Mouse (Mus musculus): Measurements from ENCODE around the gene Alyref. TPM values are rescaled to one million over a fixed set of nuclear protein-coding genes. Genes with fewer than 3 reads are reported as not detected.

Alyref gene
- polyA plus RNA-seq, 1 experiment from 2014 or later, result 778 TPM

DNA sequence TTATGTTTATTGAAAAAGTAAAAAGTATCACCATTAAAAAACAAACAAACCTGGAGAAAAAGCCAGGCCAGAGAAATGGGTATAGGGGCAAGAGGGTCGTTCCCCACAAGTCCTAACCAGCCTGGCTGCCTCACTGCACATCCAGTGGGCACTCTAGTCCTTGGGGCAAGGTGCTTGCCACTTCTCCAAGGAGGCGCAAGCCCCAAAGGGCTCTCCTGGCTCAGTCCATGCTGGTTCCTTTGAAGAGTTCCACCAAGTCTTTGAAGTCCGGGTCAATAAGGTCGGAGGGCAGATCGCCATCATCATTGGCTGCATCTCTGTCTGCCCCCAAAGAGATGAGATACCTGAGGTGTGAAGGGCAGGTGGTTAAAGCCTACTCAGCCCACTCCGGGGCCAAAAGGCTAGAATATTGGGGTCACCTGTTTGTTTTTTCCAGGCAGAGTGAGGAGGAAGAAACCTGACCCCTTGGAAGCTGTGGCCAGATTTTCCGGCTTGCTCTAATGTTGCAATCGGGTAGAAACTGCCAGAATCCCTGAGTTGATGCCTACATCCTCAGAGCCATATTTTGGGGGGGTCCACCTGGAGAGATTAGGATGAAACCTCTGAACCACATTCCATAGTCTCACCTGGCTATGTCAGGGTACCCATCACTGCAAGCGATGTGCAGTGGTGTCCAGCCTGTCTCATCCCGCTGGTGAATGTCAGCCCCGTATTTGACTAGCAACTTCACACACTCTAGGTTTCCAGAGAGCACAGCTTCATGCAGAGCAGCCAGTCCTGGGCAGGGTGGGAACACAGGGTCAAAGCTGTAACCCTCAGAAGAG is 48.0 kb downstream of the Alyref start:
- 63% methylated on average over 11 of the region's 11 CpGs for WGBS
- Histone ChIP-seq H3K9ac (replicated peaks) (peak overlapping the region; percentile 97), H3K27me3 (no peaks in the 10 kb centered on the region), H3K9me3 (no peaks in the 10 kb centered on the region), H3K4me2 (peak overlapping the region; percentile 69), H3K27ac (peak overlapping the region; percentile 91; the same call in 1 of the 2 replicates), H3K4me1 (replicated peaks) (peaks cover 23% of the 10 kb centered on the region), H3K36me3 (peaks cover 19% of the 10 kb centered on the region), H3K4me3 (replicated peaks) (peak overlapping the region; percentile 100)
- no peak for ATAC-seq (ENCODE audit: insufficient number of reproducible peaks, insufficient read depth, low FRiP score, low TSS enrichment, low read depth)

DNA sequence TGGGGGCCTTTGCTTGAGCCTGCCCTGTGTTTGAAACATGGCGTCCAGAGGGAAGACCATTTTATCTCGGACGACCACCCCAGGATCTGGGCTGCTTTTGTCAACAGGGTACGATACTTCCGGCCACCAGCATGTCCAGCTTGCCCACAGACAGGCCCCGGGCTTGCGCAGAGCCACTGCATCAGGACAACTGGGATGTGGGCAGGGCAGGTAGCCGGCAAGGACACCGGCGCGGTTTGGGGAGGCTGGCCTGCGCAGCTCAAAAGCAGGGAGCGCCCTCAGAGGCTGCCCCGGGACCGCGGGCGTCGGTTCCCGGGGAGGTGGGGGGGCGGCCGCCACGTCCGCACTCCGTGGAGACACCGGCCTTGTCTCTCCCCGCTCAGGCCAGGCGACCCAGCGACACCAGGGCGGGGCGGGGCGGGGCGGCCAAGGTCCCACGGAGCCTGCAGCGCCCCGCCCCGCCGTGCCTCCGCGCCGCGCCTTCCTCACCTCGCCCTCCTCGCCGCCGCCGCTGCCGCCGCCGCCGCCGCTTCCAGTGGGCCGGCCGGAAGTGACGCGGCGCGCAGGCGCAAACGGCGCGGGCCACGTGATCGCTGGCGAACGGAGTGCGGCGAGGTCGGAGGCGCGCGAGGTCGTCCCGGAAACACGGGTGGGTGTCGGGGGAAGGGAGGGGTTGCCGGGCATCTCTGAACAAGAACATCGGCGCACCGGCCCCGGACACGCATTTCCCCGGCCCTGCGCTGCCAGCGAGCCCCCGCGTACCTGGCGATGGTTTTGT is 48.8 kb downstream of the Alyref start, which contains the start of gene Mcrip1:
Gene Mcrip1, minus strand, starts transcription at position 560 of the 778 bp plus-strand sequence.
- 1% methylated on average over 63 of the region's 87 CpGs for WGBS
- H3K9me3 ChIP-seq, result no peaks in the 10 kb centered on the region
- peaks cover 27% of the 10 kb centered on the region for H3K36me3 ChIP-seq
- peak within 1 kb of the TSS; percentile 100 for H3K4me3 ChIP-seq (replicated peaks)
- H3K4me1 ChIP-seq (replicated peaks), result peaks cover 23% of the 10 kb centered on the region
- peak within 1 kb of the TSS; percentile 91 for H3K27ac ChIP-seq
- H3K4me2 ChIP-seq, result peak within 1 kb of the TSS; percentile 69
- H3K27me3 ChIP-seq, result no peaks in the 10 kb centered on the region
- peak; percentile 73 for ATAC-seq (ENCODE audit: insufficient number of reproducible peaks, insufficient read depth, low FRiP score, low TSS enrichment, low read depth)
- H3K9ac ChIP-seq (replicated peaks), result peak within 1 kb of the TSS; percentile 97

GRCm38 (mm10) chr11:120548786-120549167 is 49.4 kb downstream of the Alyref start:
- H3K4me3 ChIP-seq (replicated peaks), result peak overlapping the region; percentile 100
- H3K9ac ChIP-seq (replicated peaks), result peak overlapping the region; percentile 97
- peak overlapping the region; percentile 69 for H3K4me2 ChIP-seq
- no peak for ATAC-seq (ENCODE audit: insufficient number of reproducible peaks, insufficient read depth, low FRiP score, low TSS enrichment, low read depth)
- no peaks in the 10 kb centered on the region for H3K27me3 ChIP-seq
- H3K27ac ChIP-seq, result peak overlapping the region; percentile 91
- H3K4me1 ChIP-seq (replicated peaks), result peaks cover 23% of the 10 kb centered on the region
- no peaks in the 10 kb centered on the region for H3K9me3 ChIP-seq
- H3K36me3 ChIP-seq, result peaks cover 33% of the 10 kb centered on the region
- 30% methylated on average over 7 of the region's 7 CpGs for WGBS

DNA sequence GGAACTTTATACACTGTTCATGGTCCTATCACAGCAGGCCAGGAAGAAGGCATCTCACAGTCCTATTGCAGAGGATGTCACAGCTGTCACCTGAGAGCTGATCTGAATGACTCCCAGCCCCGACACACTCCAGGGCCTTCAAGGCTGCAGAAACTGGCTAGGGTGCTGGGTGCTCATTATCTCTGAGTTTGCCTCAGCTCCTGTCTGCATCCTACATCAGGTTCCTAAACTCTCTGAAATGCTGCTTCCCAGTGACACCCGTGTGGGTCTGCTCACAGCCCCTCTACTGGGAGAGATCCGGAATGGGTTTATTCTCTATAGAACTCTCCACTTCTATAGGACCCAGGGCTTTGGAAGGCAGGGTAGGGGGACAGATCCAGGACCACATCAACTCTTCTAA is 50.0 kb downstream of the Alyref start:
- H3K4me2 ChIP-seq, result peak overlapping the region; percentile 69

DNA sequence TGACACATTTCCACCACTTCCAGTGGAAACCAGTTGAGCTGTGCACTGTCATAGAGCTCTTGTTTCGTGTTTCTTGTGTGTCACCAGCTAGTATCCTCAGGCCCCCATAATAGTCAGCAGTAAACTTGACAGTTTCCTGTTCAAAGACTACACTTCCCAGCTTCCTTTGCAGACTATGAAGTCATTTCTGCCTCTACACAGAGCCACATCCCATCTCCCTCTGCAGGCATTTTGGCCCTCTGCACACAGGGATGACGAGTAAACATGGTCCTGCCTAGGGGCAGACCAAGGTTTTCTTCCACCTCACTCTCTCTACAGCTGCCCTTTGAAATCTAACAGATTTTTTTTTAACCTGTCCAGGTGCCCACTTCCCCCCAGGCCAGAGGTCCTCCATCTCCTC is 50.7 kb downstream of the Alyref start:
- 76% methylated on average over 2 of the region's 2 CpGs for WGBS
- H3K4me3 ChIP-seq (replicated peaks), result 0 out of 2 replicates have a peak overlapping the region, but pooled peaks have one; percentile 2

More for the DNA sequence above, 50.0 kb downstream of the Alyref start:
- ATAC-seq (ENCODE audit: insufficient number of reproducible peaks, insufficient read depth, low FRiP score, low TSS enrichment, low read depth), result no peak
- WGBS, result 94% methylated on average over 3 of the region's 3 CpGs
- Histone ChIP-seq H3K9me3 (no peaks in the 10 kb centered on the region), H3K4me1 (replicated peaks) (peaks cover 23% of the 10 kb centered on the region), H3K27ac (no peak overlapping the region), H3K36me3 (peaks cover 39% of the 10 kb centered on the region), H3K9ac (replicated peaks) (peak overlapping the region; percentile 97), H3K27me3 (no peaks in the 10 kb centered on the region), H3K4me3 (replicated peaks) (peak overlapping the region; percentile 100)

GRCm38 (mm10) chr11:120545964-120546363 is 52.2 kb downstream of the Alyref start:
- Histone ChIP-seq H3K4me1 (replicated peaks) (peaks cover 22% of the 10 kb centered on the region), H3K9me3 (no peaks in the 10 kb centered on the region), H3K36me3 (peaks cover 59% of the 10 kb centered on the region), H3K4me2 (no peak overlapping the region), H3K27me3 (no peaks in the 10 kb centered on the region), H3K9ac (replicated peaks) (no peak overlapping the region), H3K27ac (no peak overlapping the region), H3K4me3 (replicated peaks) (no peak overlapping the region)
- WGBS, result 93% methylated on average over 3 of the region's 3 CpGs
- no peak for ATAC-seq (ENCODE audit: insufficient number of reproducible peaks, insufficient read depth, low FRiP score, low TSS enrichment, low read depth)

More for the DNA sequence above, 50.7 kb downstream of the Alyref start:
- Histone ChIP-seq H3K4me1 (replicated peaks) (peaks cover 23% of the 10 kb centered on the region), H3K36me3 (peaks cover 46% of the 10 kb centered on the region), H3K4me2 (0 out of 2 replicates have a peak overlapping the region, but pooled peaks have one; percentile 69), H3K27me3 (no peaks in the 10 kb centered on the region), H3K9ac (replicated peaks) (no peak overlapping the region), H3K9me3 (no peaks in the 10 kb centered on the region), H3K27ac (no peak overlapping the region)
- no peak for ATAC-seq (ENCODE audit: insufficient number of reproducible peaks, insufficient read depth, low FRiP score, low TSS enrichment, low read depth)

- Histone ChIP-seq H3K9me3 (no peaks in the 10 kb centered on the region), H3K27me3 (no peaks in the 10 kb centered on the region), H3K4me3 (replicated peaks) (no peak overlapping the region), H3K4me1 (replicated peaks) (peaks cover 24% of the 10 kb centered on the region), H3K4me2 (no peak overlapping the region), H3K27ac (peak overlapping the region; percentile 4; the same call in 1 of the 2 replicates), H3K36me3 (peaks cover 55% of the 10 kb centered on the region), H3K9ac (replicated peaks) (no peak overlapping the region)
- ATAC-seq (ENCODE audit: insufficient number of reproducible peaks, insufficient read depth, low FRiP score, low TSS enrichment, low read depth), result no peak
- 88% methylated on average over 6 of the region's 6 CpGs for WGBS
These were observed 55.8 kb downstream of the Alyref start for GRCm38 (mm10) chr11:120542376-120542775.

Small RNA genes within 50 kb of the gene (microRNA-seq; reads per million reads assigned to microRNA genes)
- 2.1 reads per million for gene Mir6936

Other genes with a start within 250 kb of the Alyref start
- 2,805 and 2,814 TPM in 2 replicates for gene Actg1, start 249.8 kb downstream of the Alyref start, polyA plus RNA-seq (2016; fragmentation: Nextera tagmentation; extraction: Ambion mirVana)
- 0.64 TPM in 2 replicates for gene Fscn2, start 236.8 kb downstream of the Alyref start, polyA plus RNA-seq (2016; fragmentation: Nextera tagmentation; extraction: Ambion mirVana)
- gene Faap100, start 219.6 kb downstream of the Alyref start, polyA plus RNA-seq (2016; fragmentation: Nextera tagmentation; extraction: Ambion mirVana), result 38.0 and 40.0 TPM in 2 replicates
- 49.8 and 56.0 TPM in 2 replicates for gene Nploc4, start 160.7 kb downstream of the Alyref start, polyA plus RNA-seq (2016; fragmentation: Nextera tagmentation; extraction: Ambion mirVana)
- gene Tspan10, start 155.7 kb downstream of the Alyref start, polyA plus RNA-seq (2016; fragmentation: Nextera tagmentation; extraction: Ambion mirVana), result not detected in 2 replicates
- gene Pde6g, start 144.9 kb downstream of the Alyref start, polyA plus RNA-seq (2016; fragmentation: Nextera tagmentation; extraction: Ambion mirVana), result 0.20 TPM in 1 of 2 replicates, not detected in the other
- 10.4 and 13.2 TPM in 2 replicates for gene Oxld1, start 140.3 kb downstream of the Alyref start, polyA plus RNA-seq (2016; fragmentation: Nextera tagmentation; extraction: Ambion mirVana)
- gene Ccdc137, start 140.2 kb downstream of the Alyref start, polyA plus RNA-seq (2016; fragmentation: Nextera tagmentation; extraction: Ambion mirVana), result 47.8 and 52.4 TPM in 2 replicates
- gene Arl16, start 130.8 kb downstream of the Alyref start, polyA plus RNA-seq (2016; fragmentation: Nextera tagmentation; extraction: Ambion mirVana), result 58.5 and 58.9 TPM in 2 replicates
- 135 and 139 TPM in 2 replicates for gene Mrpl12, start 113.8 kb downstream of the Alyref start, polyA plus RNA-seq (2016; fragmentation: Nextera tagmentation; extraction: Ambion mirVana)
- 54.6 and 59.8 TPM in 2 replicates for gene Slc25a10, start 106.5 kb downstream of the Alyref start, polyA plus RNA-seq (2016; fragmentation: Nextera tagmentation; extraction: Ambion mirVana)
- gene Gcgr, start 67.7 kb downstream of the Alyref start, polyA plus RNA-seq (2016; fragmentation: Nextera tagmentation; extraction: Ambion mirVana), result 3.8 and 4.0 TPM in 2 replicates
- gene Mcrip1, start 48.6 kb downstream of the Alyref start, polyA plus RNA-seq (2016; fragmentation: Nextera tagmentation; extraction: Ambion mirVana), result 221 and 229 TPM in 2 replicates
- gene Ppp1r27, start 47.2 kb downstream of the Alyref start, polyA plus RNA-seq (2016; fragmentation: Nextera tagmentation; extraction: Ambion mirVana), result not detected in 2 replicates
- gene P4hb, start 25.1 kb downstream of the Alyref start, polyA plus RNA-seq (2016; fragmentation: Nextera tagmentation; extraction: Ambion mirVana), result 620 and 631 TPM in 2 replicates
- 484 and 518 TPM in 2 replicates for gene Arhgdia, start 16.7 kb downstream of the Alyref start, polyA plus RNA-seq (2016; fragmentation: Nextera tagmentation; extraction: Ambion mirVana)
- 202 and 203 TPM in 2 replicates for gene Anapc11, start 56 bp upstream of the Alyref start, polyA plus RNA-seq (2016; fragmentation: Nextera tagmentation; extraction: Ambion mirVana)
- gene Npb, start 10.1 kb upstream of the Alyref start, polyA plus RNA-seq (2016; fragmentation: Nextera tagmentation; extraction: Ambion mirVana), result 0.65 and 0.95 TPM in 2 replicates
- gene Pcyt2, start 19.6 kb upstream of the Alyref start, polyA plus RNA-seq (2016; fragmentation: Nextera tagmentation; extraction: Ambion mirVana), result 143 and 156 TPM in 2 replicates
- gene Sirt7, start 26.9 kb upstream of the Alyref start, polyA plus RNA-seq (2016; fragmentation: Nextera tagmentation; extraction: Ambion mirVana), result 29.5 and 29.9 TPM in 2 replicates
- gene Mafg, start 35.2 kb upstream of the Alyref start, polyA plus RNA-seq (2016; fragmentation: Nextera tagmentation; extraction: Ambion mirVana), result 28.8 and 29.9 TPM in 2 replicates
- 29.9 and 34.3 TPM in 2 replicates for gene Pycr1, start 45.4 kb upstream of the Alyref start, polyA plus RNA-seq (2016; fragmentation: Nextera tagmentation; extraction: Ambion mirVana)
- 0.36 and 0.68 TPM in 2 replicates for gene Myadml2, start 49.8 kb upstream of the Alyref start, polyA plus RNA-seq (2016; fragmentation: Nextera tagmentation; extraction: Ambion mirVana)
- gene Notum, start 62.8 kb upstream of the Alyref start, polyA plus RNA-seq (2016; fragmentation: Nextera tagmentation; extraction: Ambion mirVana), result 8.8 and 12.6 TPM in 2 replicates
- gene Aspscr1, start 74.6 kb upstream of the Alyref start, polyA plus RNA-seq (2016; fragmentation: Nextera tagmentation; extraction: Ambion mirVana), result 142 and 149 TPM in 2 replicates
- gene Cenpx, start 115.4 kb upstream of the Alyref start, polyA plus RNA-seq (2016; fragmentation: Nextera tagmentation; extraction: Ambion mirVana), result 131 and 138 TPM in 2 replicates
- gene Lrrc45, start 115.6 kb upstream of the Alyref start, polyA plus RNA-seq (2016; fragmentation: Nextera tagmentation; extraction: Ambion mirVana), result 77.9 and 78.4 TPM in 2 replicates
- 48.5 and 51.2 TPM in 2 replicates for gene Rac3, start 123.1 kb upstream of the Alyref start, polyA plus RNA-seq (2016; fragmentation: Nextera tagmentation; extraction: Ambion mirVana)
- gene Dcxr, start 128.9 kb upstream of the Alyref start, polyA plus RNA-seq (2016; fragmentation: Nextera tagmentation; extraction: Ambion mirVana), result 14.8 and 17.8 TPM in 2 replicates
- gene Cbr2, start 133.7 kb upstream of the Alyref start, polyA plus RNA-seq (2016; fragmentation: Nextera tagmentation; extraction: Ambion mirVana), result 4.6 and 7.2 TPM in 2 replicates
- 6.4 and 8.4 TPM in 2 replicates for gene Hmga1b, start 164.4 kb upstream of the Alyref start, polyA plus RNA-seq (2016; fragmentation: Nextera tagmentation; extraction: Ambion mirVana)
- 36.2 and 42.1 TPM in 2 replicates for gene Rfng, start 185.8 kb upstream of the Alyref start, polyA plus RNA-seq (2016; fragmentation: Nextera tagmentation; extraction: Ambion mirVana)
- 233 and 242 TPM in 2 replicates for gene Gps1, start 185.9 kb upstream of the Alyref start, polyA plus RNA-seq (2016; fragmentation: Nextera tagmentation; extraction: Ambion mirVana)
- gene Dus1l, start 198.0 kb upstream of the Alyref start, polyA plus RNA-seq (2016; fragmentation: Nextera tagmentation; extraction: Ambion mirVana), result 73.4 and 77.6 TPM in 2 replicates
- 70.3 and 79.1 TPM in 2 replicates for gene Fasn, start 226.2 kb upstream of the Alyref start, polyA plus RNA-seq (2016; fragmentation: Nextera tagmentation; extraction: Ambion mirVana)